In genomic region chr5:136083669-136084107, GRCm38 (mm10) we compare ENCODE assay signal across 8 mouse cellular contexts. TPM values are rescaled to one million over a fixed set of nuclear protein-coding genes. Genes with fewer than 3 reads are reported as not detected.
DNase-seq lines count a peak whose midpoint lies in the region; ATAC-seq and TF ChIP-seq lines count a peak whose summit lies in the region.

Gene Rasa4 (plus strand): TSS chr5:136083916.

- H3K36me3 ChIP-seq in forebrain, embryonic 10.5 days (replicated peaks) = no peaks in the 10 kb centered on the region
- no peaks in the 10 kb centered on the region for H3K36me3 ChIP-seq in heart, embryonic 15.5 days
- no peaks in the 10 kb centered on the region for H3K36me3 ChIP-seq in liver, embryonic 14.5 days (replicated peaks; ENCODE audit: control insufficient read depth, insufficient read depth, low read depth)
- H3K36me3 ChIP-seq in neural tube, embryonic 11.5 days (ENCODE audit: control insufficient read depth, insufficient read depth, low read length) = no peaks in the 10 kb centered on the region; the same call in 1 of the 2 replicates
- no peaks in the 10 kb centered on the region for H3K36me3 ChIP-seq in stomach, postnatal 0 days (ENCODE audit: control insufficient read depth, insufficient read depth, low read length)

- peak within 1 kb of the TSS; percentile 93 for H3K4me2 ChIP-seq in heart, embryonic 15.5 days
- H3K4me2 ChIP-seq in liver, embryonic 14.5 days (ENCODE audit: low read depth) = peak within 1 kb of the TSS; percentile 81
- peak within 1 kb of the TSS; percentile 89 for H3K4me2 ChIP-seq in neural tube, embryonic 11.5 days (ENCODE audit: low read depth)
- peak within 1 kb of the TSS; percentile 94 for H3K4me2 ChIP-seq in stomach, postnatal 0 days (replicated peaks; ENCODE audit: low read depth)

- peak within 1 kb of the TSS; percentile 50 for H3K9ac ChIP-seq in heart, embryonic 15.5 days
- no peak within 1 kb of the TSS for H3K9ac ChIP-seq in liver, embryonic 14.5 days (replicated peaks)
- peak within 1 kb of the TSS; percentile 51 for H3K9ac ChIP-seq in neural tube, embryonic 11.5 days (ENCODE audit: low read length)
- peak within 1 kb of the TSS; percentile 55 for H3K9ac ChIP-seq in stomach, postnatal 0 days (ENCODE audit: low read length)

- WGBS in forebrain, embryonic 10.5 days = under 1% methylated on average over 28 of the region's 28 CpGs
- under 1% methylated on average over 26 of the region's 28 CpGs for WGBS in heart, embryonic 15.5 days
- WGBS in liver, embryonic 14.5 days (ENCODE audit: insufficient replicate concordance) = 0% methylated on average over 28 of the region's 28 CpGs
- WGBS in neural tube, embryonic 11.5 days = under 1% methylated on average over 28 of the region's 28 CpGs
- under 1% methylated on average over 20 of the region's 28 CpGs for WGBS in stomach, postnatal 0 days

- H3K27ac ChIP-seq in forebrain, embryonic 10.5 days = peak within 1 kb of the TSS; percentile 35
- no peak within 1 kb of the TSS for H3K27ac ChIP-seq in heart, embryonic 15.5 days
- H3K27ac ChIP-seq in liver, embryonic 14.5 days = no peak within 1 kb of the TSS
- no peak within 1 kb of the TSS for H3K27ac ChIP-seq in neural tube, embryonic 11.5 days (ENCODE audit: low read depth, low read length)
- H3K27ac ChIP-seq in stomach, postnatal 0 days (replicated peaks) = no peak within 1 kb of the TSS

- H3K4me1 ChIP-seq in forebrain, embryonic 10.5 days = peaks cover 37% of the 10 kb centered on the region
- peaks cover 18% of the 10 kb centered on the region for H3K4me1 ChIP-seq in heart, embryonic 15.5 days (replicated peaks)
- peaks cover 0 to 10% of the 10 kb centered on the region in 2 experiments; a peak in 2 of 4 replicates for H3K4me1 ChIP-seq in liver, embryonic 14.5 days (replicated peaks; ENCODE audit: control insufficient read depth in 2 of 2, insufficient read depth in 2 of 2, low read length in 1 of 2)
- peaks cover 8% of the 10 kb centered on the region; the same call in 1 of the 2 replicates for H3K4me1 ChIP-seq in neural tube, embryonic 11.5 days (ENCODE audit: control insufficient read depth, insufficient read depth, low read length)
- 0 out of 2 replicates have a peak, but pooled peaks cover 2% of the 10 kb centered on the region for H3K4me1 ChIP-seq in stomach, postnatal 0 days (replicated peaks; ENCODE audit: control insufficient read depth, insufficient read depth)

- peaks cover 41% of the 10 kb centered on the region for H3K27me3 ChIP-seq in forebrain, embryonic 10.5 days (ENCODE audit: poor library complexity, severe bottlenecking)
- H3K27me3 ChIP-seq in heart, embryonic 15.5 days = peaks cover 33% of the 10 kb centered on the region
- H3K27me3 ChIP-seq in liver, embryonic 14.5 days (ENCODE audit: control insufficient read depth, insufficient read depth, low read length) = peaks cover 10% of the 10 kb centered on the region
- peaks cover 8% of the 10 kb centered on the region for H3K27me3 ChIP-seq in neural tube, embryonic 11.5 days (ENCODE audit: control insufficient read depth, insufficient read depth, low read length)
- no peaks in the 10 kb centered on the region for H3K27me3 ChIP-seq in stomach, postnatal 0 days (ENCODE audit: control insufficient read depth, insufficient read depth, low read length)

- peak; percentile 100 for ATAC-seq in CD4-positive, CD25-positive, alpha-beta regulatory T cell, adult 4 months
- ATAC-seq in heart, embryonic 15.5 days (replicated peaks; ENCODE audit: insufficient number of reproducible peaks, insufficient read depth, low FRiP score, low read depth) = peak; percentile 98
- peak; percentile 98 for ATAC-seq in liver, embryonic 14.5 days (ENCODE audit: insufficient read depth)
- peak; percentile 96 for ATAC-seq in neural tube, embryonic 11.5 days (ENCODE audit: insufficient read depth, low FRiP score, low TSS enrichment)
- ATAC-seq in stomach, postnatal 0 days (ENCODE audit: low FRiP score, low TSS enrichment) = peak; percentile 98

- H3K4me3 ChIP-seq in forebrain, embryonic 10.5 days = peak within 1 kb of the TSS; percentile 56
- H3K4me3 ChIP-seq in heart, embryonic 15.5 days = peak within 1 kb of the TSS; percentile 57
- peak within 1 kb of the TSS; percentile 46 to 48 for H3K4me3 ChIP-seq in liver, embryonic 14.5 days (ENCODE audit: insufficient read depth in 1 of 2, low read depth in 2 of 2, low read length in 2 of 2)
- H3K4me3 ChIP-seq in neural tube, embryonic 11.5 days (ENCODE audit: low read depth, low read length) = peak within 1 kb of the TSS; percentile 39
- peak within 1 kb of the TSS; percentile 58 for H3K4me3 ChIP-seq in stomach, postnatal 0 days (ENCODE audit: low read depth, low read length)

- peak; percentile 73 for DNase-seq in c-Kit-negative CD71-positive TER-119-positive erythroid progenitor cells, embryonic 14.5 days (ENCODE audit: low read depth, low spot score)
- DNase-seq in forebrain, embryonic 10.5 days (ENCODE audit: extremely low spot score, low spot score) = peak; percentile 89
- peak; percentile 94 to 97 for DNase-seq in kidney, postnatal 25 days
- peak; percentile 84 to 87 (median 84) for DNase-seq in liver, embryonic 14.5 days (ENCODE audit: low read depth in 3 of 3, low spot score in 3 of 3)
- peak; percentile 96 for DNase-seq in neural tube, embryonic 11.5 days (ENCODE audit: low spot score)
- DNase-seq in stomach, postnatal 0 days (ENCODE audit: low spot score) = peak; percentile 94

- H3K9me3 ChIP-seq in forebrain, embryonic 10.5 days = no peaks in the 10 kb centered on the region
- H3K9me3 ChIP-seq in heart, embryonic 15.5 days (replicated peaks) = no peaks in the 10 kb centered on the region
- no peaks in the 10 kb centered on the region for H3K9me3 ChIP-seq in liver, embryonic 14.5 days (ENCODE audit: control insufficient read depth, low read length)
- H3K9me3 ChIP-seq in neural tube, embryonic 11.5 days (ENCODE audit: control insufficient read depth, low read length) = no peaks in the 10 kb centered on the region
- no peaks in the 10 kb centered on the region for H3K9me3 ChIP-seq in stomach, postnatal 0 days (ENCODE audit: control insufficient read depth, low read length)

- TF ChIP-seq CTCF in liver, embryonic 14.5 days (IDR thresholded peaks at IDR 0.05; ENCODE audit: low read depth) = no peak
- peak; percentile 20; the same call in 1 of the 2 replicates for TF ChIP-seq CTCF in stomach, postnatal 0 days (IDR thresholded peaks at IDR 0.05; ENCODE audit: low read depth)

- no peak for TF ChIP-seq EP300 in liver, embryonic 14.5 days (IDR thresholded peaks at IDR 0.05; ENCODE audit: low read depth)
- TF ChIP-seq EP300 in stomach, postnatal 0 days (optimal IDR thresholded peaks at IDR 0.05) = no peak

RNA-seq across cellular contexts. Expression of gene Rasa4, which starts in this region (rescaled TPM):
- 1 to 10 TPM; 1.7 to 2.8 TPM for polyA plus RNA-seq in CD4-positive, CD25-positive, alpha-beta regulatory T cell, adult 4 months (2017; shearing (Covaris generic))
- 3.8 and 5.1 TPM in 2 replicates for polyA plus RNA-seq in forebrain, embryonic 10.5 days (2016; fragmentation: Nextera tagmentation; extraction: Ambion mirVana)
- 1.4 and 3.6 TPM in 2 replicates for polyA plus RNA-seq in heart, embryonic 15.5 days (2015; fragmentation: Nextera tagmentation; extraction: Ambion mirVana)
- polyA plus RNA-seq in liver, embryonic 14.5 days (2012; rRNA removed) = 1.4 and 1.5 TPM in 2 replicates
- 0.85 and 0.93 TPM in 2 replicates for polyA plus RNA-seq in liver, embryonic 14.5 days (2014; fragmentation: Nextera tagmentation; extraction: Ambion mirVana)
- 4.7 and 4.9 TPM in 2 replicates for polyA plus RNA-seq in neural tube, embryonic 11.5 days (2014; fragmentation: Nextera tagmentation; extraction: Ambion mirVana)
- polyA plus RNA-seq in stomach, postnatal 0 days (2015; fragmentation: Nextera tagmentation; extraction: Ambion mirVana) = 4.0 and 4.7 TPM in 2 replicates
